Mouse (Mus musculus) B cell, adult 67 days (primary cell): Measurements from ENCODE around the gene Tbx19. TPM values are rescaled to one million over a fixed set of nuclear protein-coding genes. Genes with fewer than 3 reads are reported as not detected.

Experiments
- total RNA-seq, 2 experiments: library from RNA; stranded (reverse); gene quantifications; 4 replicates each; pipeline ENCODE4 v1.2.4; 2023

The Tbx19 gene
- under 1 TPM; 0.21 to 0.55 TPM for total RNA-seq

GRCm38 (mm10) chr1:165160723-165161405 lies at the start of gene Tbx19:
Gene Tbx19, minus strand, starts transcription at chr1:165160773.

GRCm38 (mm10) chr1:165193880-165194661 lies 33.5 kb upstream of the Tbx19 start, which contains the start of gene Sft2d2:
Gene Sft2d2, minus strand, starts transcription at chr1:165194438.

Other genes with a start within 250 kb of the Tbx19 start
- gene Xcl1, start 225.2 kb downstream of the Tbx19 start, total RNA-seq: 1 to 10 TPM in 1 of 2 experiments, not detected in 1; 1.6 TPM
- gene Sft2d2, start 33.7 kb upstream of the Tbx19 start, total RNA-seq: 10 to 100 TPM; 30.4 to 33.2 TPM
- gene Tiprl, start 76.2 kb upstream of the Tbx19 start, total RNA-seq: 10 to 100 TPM; 48.5 to 52.9 TPM
- not detected for gene Gpr161, start 135.0 kb upstream of the Tbx19 start, total RNA-seq